Mouse (Mus musculus): ENCODE measurements at regions not wholly inside any gene's neighbourhood (a gene's known extent, or its start where the extent isn't known, plus 50 kb on each side); places are given as distances from the start of the nearest gene placed in this dataset.

- WGBS = 76% methylated on average over 3 of the region's 3 CpGs
- Histone ChIP-seq H3K4me1 (ENCODE audit: control insufficient read depth, insufficient read depth, insufficient read length, low read length) (no peaks in the 10 kb centered on the region), H3K27ac (ENCODE audit: insufficient read depth, low read depth, low read length) (no peak overlapping the region), H3K36me3 (ENCODE audit: control insufficient read depth, insufficient read depth, low read length) (no peaks in the 10 kb centered on the region), H3K27me3 (ENCODE audit: control insufficient read depth, insufficient read depth, low read length) (no peaks in the 10 kb centered on the region), H3K4me3 (ENCODE audit: low read depth, low read length) (no peak overlapping the region)
- TF ChIP-seq CTCF (IDR thresholded peaks at IDR 0.05; ENCODE audit: extremely low read depth, insufficient read length, insufficient replicate concordance, low read depth, low read length) (no peak), POLR2A (IDR thresholded peaks at IDR 0.05; ENCODE audit: low read depth, low read length) (no peak)
Measured at GRCm38 (mm10) chr15:63017966-63018365, 827.0 kb downstream of the Gsdmc2 start.

- no peak overlapping the region for H3K4me3 ChIP-seq (ENCODE audit: low read depth, low read length)
- no peak overlapping the region for H3K27ac ChIP-seq (ENCODE audit: insufficient read depth, low read depth, low read length)
- H3K36me3 ChIP-seq (ENCODE audit: control insufficient read depth, insufficient read depth, low read length) = no peaks in the 10 kb centered on the region
- no peak for TF ChIP-seq POLR2A (IDR thresholded peaks at IDR 0.05; ENCODE audit: low read depth, low read length)
- TF ChIP-seq CTCF (IDR thresholded peaks at IDR 0.05; ENCODE audit: extremely low read depth, insufficient read length, insufficient replicate concordance, low read depth, low read length) = no peak
- H3K4me1 ChIP-seq (ENCODE audit: control insufficient read depth, insufficient read depth, insufficient read length, low read length) = no peaks in the 10 kb centered on the region
- H3K27me3 ChIP-seq (ENCODE audit: control insufficient read depth, insufficient read depth, low read length) = no peaks in the 10 kb centered on the region
- WGBS = 73% methylated on average over 14 of the region's 14 CpGs
Measured at GRCm38 (mm10) chr15:63006471-63007228, 838.3 kb downstream of the Gsdmc2 start.

GRCm38 (mm10) chr15:62994691-62995090 lies 850.3 kb downstream of the Gsdmc2 start:
- TF ChIP-seq CTCF (IDR thresholded peaks at IDR 0.05; ENCODE audit: extremely low read depth, insufficient read length, insufficient replicate concordance, low read depth, low read length) = no peak
- TF ChIP-seq POLR2A (IDR thresholded peaks at IDR 0.05; ENCODE audit: low read depth, low read length) = no peak
- H3K27ac ChIP-seq (ENCODE audit: insufficient read depth, low read depth, low read length) = no peak overlapping the region
- WGBS = 86% methylated on average over 2 of the region's 2 CpGs

DNA sequence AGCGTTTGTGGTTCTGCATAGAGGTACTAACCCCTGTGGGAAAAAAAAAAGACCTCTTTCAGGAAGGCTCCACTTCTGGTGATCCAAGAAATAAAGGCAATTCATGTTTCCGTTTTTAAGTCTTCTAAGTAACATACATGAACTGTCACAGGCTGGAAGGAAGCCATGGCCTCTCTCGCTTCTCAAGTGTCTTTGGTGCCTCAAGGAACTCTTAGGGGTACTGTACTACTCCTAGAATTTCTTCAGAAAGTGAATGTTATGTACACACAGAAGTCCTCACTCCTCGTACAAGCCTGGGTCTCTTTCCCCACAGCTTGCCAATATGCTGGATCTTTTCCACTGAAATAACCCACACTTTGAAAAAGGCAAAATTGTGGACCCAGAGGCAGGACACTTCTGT lies 858.1 kb downstream of the Gsdmc2 start:
- H3K4me3 ChIP-seq (ENCODE audit: low read depth, low read length) = no peak overlapping the region
- H3K27ac ChIP-seq (ENCODE audit: insufficient read depth, low read depth, low read length) = no peak overlapping the region
- no peaks in the 10 kb centered on the region for H3K36me3 ChIP-seq (ENCODE audit: control insufficient read depth, insufficient read depth, low read length)
- H3K4me1 ChIP-seq (ENCODE audit: control insufficient read depth, insufficient read depth, insufficient read length, low read length) = no peaks in the 10 kb centered on the region
- no peaks in the 10 kb centered on the region for H3K27me3 ChIP-seq (ENCODE audit: control insufficient read depth, insufficient read depth, low read length)
- 63% methylated on average over 4 of the region's 4 CpGs for WGBS
- TF ChIP-seq POLR2A (IDR thresholded peaks at IDR 0.05; ENCODE audit: low read depth, low read length) (no peak), CTCF (IDR thresholded peaks at IDR 0.05; ENCODE audit: extremely low read depth, insufficient read length, insufficient replicate concordance, low read depth, low read length) (no peak)

More at GRCm38 (mm10) chr15:62994691-62995090, 850.3 kb downstream of the Gsdmc2 start:
- Histone ChIP-seq H3K27me3 (ENCODE audit: control insufficient read depth, insufficient read depth, low read length) (no peaks in the 10 kb centered on the region), H3K36me3 (ENCODE audit: control insufficient read depth, insufficient read depth, low read length) (no peaks in the 10 kb centered on the region), H3K4me3 (ENCODE audit: low read depth, low read length) (no peak overlapping the region), H3K4me1 (ENCODE audit: control insufficient read depth, insufficient read depth, insufficient read length, low read length) (no peaks in the 10 kb centered on the region)

GRCm38 (mm10) chr15:62986147-62986546 lies 858.8 kb downstream of the Gsdmc2 start:
- 77% methylated on average over 7 of the region's 7 CpGs for WGBS
- Histone ChIP-seq H3K4me3 (ENCODE audit: low read depth, low read length) (no peak overlapping the region), H3K27me3 (ENCODE audit: control insufficient read depth, insufficient read depth, low read length) (no peaks in the 10 kb centered on the region), H3K27ac (ENCODE audit: insufficient read depth, low read depth, low read length) (no peak overlapping the region), H3K4me1 (ENCODE audit: control insufficient read depth, insufficient read depth, insufficient read length, low read length) (no peaks in the 10 kb centered on the region), H3K36me3 (ENCODE audit: control insufficient read depth, insufficient read depth, low read length) (no peaks in the 10 kb centered on the region)
- no peak for TF ChIP-seq CTCF (IDR thresholded peaks at IDR 0.05; ENCODE audit: extremely low read depth, insufficient read length, insufficient replicate concordance, low read depth, low read length)
- no peak for TF ChIP-seq POLR2A (IDR thresholded peaks at IDR 0.05; ENCODE audit: low read depth, low read length)

DNA sequence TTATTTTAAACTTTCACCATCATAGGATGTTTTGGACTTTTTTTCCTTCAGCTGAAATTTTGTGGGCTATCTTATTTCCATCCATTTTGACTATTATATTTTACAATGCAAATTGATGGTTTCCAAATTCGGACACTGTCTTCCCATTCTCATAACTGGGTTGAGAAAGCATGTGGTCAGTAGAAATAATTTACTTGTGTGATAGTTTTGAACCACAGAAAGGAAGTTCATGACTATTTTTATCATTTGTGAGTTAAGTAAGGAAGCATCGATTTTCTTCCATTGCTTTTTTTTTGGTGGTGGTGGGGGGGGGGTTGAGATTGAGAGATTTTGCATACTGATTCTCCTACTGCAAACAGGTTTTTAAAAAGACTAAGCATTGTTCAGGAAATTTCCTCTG lies 874.4 kb downstream of the Gsdmc2 start:
- Histone ChIP-seq H3K4me1 (ENCODE audit: control insufficient read depth, insufficient read depth, insufficient read length, low read length) (no peaks in the 10 kb centered on the region), H3K36me3 (ENCODE audit: control insufficient read depth, insufficient read depth, low read length) (no peaks in the 10 kb centered on the region), H3K27ac (ENCODE audit: insufficient read depth, low read depth, low read length) (no peak overlapping the region), H3K4me3 (ENCODE audit: low read depth, low read length) (no peak overlapping the region), H3K27me3 (ENCODE audit: control insufficient read depth, insufficient read depth, low read length) (no peaks in the 10 kb centered on the region)
- TF ChIP-seq CTCF (IDR thresholded peaks at IDR 0.05; ENCODE audit: extremely low read depth, insufficient read length, insufficient replicate concordance, low read depth, low read length) (no peak), POLR2A (IDR thresholded peaks at IDR 0.05; ENCODE audit: low read depth, low read length) (no peak)
- WGBS = 78% methylated on average over 2 of the region's 2 CpGs

DNA sequence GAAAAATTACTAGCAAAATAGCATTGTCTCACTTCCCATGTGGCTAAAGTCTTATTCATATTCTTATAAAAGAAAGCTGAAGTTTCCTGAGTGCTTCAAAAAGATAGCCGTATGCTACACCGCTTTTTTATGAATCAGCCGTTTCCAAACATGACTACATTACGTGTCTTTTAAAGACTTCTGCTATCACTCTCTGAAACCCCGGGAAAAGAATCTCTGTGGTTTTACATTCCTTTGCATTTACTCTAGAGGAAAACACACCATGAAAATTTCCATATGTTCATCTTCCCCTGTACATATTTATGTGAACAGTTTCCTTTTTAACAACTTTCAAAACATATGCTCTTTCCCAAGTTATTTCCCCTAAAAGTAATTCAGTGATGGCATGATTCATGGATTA lies 882.3 kb downstream of the Gsdmc2 start:
- no peaks in the 10 kb centered on the region for H3K27me3 ChIP-seq (ENCODE audit: control insufficient read depth, insufficient read depth, low read length)
- H3K36me3 ChIP-seq (ENCODE audit: control insufficient read depth, insufficient read depth, low read length) = no peaks in the 10 kb centered on the region
- H3K27ac ChIP-seq (ENCODE audit: insufficient read depth, low read depth, low read length) = no peak overlapping the region
- H3K4me1 ChIP-seq (ENCODE audit: control insufficient read depth, insufficient read depth, insufficient read length, low read length) = no peaks in the 10 kb centered on the region
- H3K4me3 ChIP-seq (ENCODE audit: low read depth, low read length) = no peak overlapping the region
- TF ChIP-seq POLR2A (IDR thresholded peaks at IDR 0.05; ENCODE audit: low read depth, low read length) = no peak
- TF ChIP-seq CTCF (IDR thresholded peaks at IDR 0.05; ENCODE audit: extremely low read depth, insufficient read length, insufficient replicate concordance, low read depth, low read length) = no peak
- WGBS = 83% methylated on average over 5 of the region's 5 CpGs

Data from small intestine, adult 2 months (tissue).